Mouse (Mus musculus) right cerebral cortex, postnatal 14 days (tissue): ENCODE data around the gene Gm20696.

ENCODE experiments used
- DNase-seq: peaks from one replicate; pipeline ENCODE4 v3.0.0; 2022

Gm20696 gene

DNA sequence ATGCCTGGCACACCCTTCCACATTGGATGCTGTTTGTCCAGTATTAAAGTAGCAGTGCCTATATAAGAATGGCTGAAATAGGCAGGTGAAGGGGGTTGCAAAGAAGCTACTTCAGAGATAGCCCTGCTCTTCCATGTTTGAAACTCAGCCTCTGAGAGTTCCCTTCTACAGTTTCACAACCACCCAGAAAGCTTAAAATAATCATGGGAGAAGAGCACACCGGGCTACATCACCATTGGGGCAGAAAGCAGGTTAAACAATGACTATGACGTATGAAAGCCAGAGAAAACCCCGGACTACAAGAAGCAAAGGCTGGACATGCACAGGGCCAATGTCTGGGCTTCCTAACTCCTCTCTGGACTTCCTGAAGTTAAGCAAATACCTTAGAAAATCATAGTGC lies 394.4 kb downstream of the Gm20696 start:
- DNase-seq = no peak

DNA sequence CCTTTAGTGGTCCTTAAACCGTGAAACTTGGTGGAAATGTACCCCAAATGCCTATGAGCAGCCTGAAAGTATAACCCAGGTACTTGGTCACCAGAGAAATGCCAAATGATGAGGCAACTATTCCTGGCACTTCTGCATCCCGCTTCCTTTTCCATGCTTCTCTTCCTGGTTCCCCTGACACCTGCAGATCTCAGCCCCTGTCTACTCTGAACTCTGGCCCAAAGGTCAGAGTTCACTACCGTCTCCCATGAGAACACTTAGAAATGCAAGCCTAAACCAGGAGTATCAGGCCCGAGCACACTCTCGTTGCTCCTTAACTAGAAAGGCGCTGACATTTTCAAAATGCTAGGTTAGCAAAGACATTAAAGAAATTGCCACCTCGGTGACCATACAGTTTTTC lies 394.9 kb downstream of the Gm20696 start:
- DNase-seq = no peak

DNA sequence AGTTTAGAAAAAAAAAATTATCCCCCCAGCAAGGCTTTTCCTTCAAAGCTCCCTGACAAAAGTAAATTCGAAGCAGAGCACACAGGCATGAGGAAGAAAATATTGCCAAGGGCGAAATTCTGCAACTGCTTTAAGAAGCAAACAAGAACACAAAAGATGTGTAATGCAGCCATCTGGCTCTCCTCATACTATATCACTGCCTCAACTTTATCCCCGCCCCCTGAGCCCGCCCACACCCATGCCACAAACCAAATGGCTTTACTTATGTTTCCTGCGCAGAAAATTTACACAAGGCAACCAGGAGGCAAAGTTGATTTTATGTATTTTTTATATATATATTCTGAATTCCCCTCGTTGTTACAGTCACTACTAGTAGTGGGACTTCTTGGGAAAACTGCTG lies 396.7 kb downstream of the Gm20696 start:
- no peak for DNase-seq

DNA sequence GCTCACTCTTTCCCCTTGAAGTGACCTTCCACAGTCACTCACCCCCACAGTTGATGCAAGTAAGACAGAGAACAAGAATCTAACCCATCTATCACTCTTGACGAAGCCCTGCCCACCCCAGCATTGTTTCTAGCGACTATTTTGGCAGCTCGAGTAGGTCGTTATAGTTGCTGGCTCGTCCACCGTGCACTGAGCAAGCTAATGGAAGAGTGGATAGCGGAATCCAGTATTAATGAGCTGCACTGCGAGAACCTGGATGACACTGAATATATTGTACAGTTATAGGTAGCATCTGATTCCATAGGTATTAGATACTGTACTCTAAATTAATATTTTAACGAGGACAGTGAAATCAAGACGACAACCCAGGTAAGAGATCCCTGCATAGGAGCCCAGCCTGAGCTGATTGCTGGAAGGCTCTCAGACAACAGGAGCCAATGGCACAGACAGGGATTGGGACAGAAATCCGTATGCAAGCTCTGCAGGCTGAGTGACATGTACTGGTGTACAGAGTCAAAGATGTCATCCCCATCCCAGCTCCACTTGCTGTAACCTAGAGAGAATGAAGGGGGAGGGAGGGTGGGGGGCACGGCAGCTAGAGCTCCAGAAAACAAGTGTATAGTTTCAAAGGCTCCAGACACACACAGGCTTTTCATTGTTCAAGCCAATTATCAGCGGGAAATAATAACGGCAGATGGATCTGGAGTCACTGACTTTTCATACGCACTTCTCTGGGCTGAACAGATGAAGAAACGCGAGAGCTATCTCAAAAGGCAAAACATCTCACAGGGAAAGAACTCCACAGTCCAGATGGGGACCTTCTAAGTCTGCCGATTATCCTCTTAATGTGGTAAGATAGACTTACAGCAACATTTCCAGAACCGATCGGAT lies 398.2 kb downstream of the Gm20696 start:
- DNase-seq = no peak

DNA sequence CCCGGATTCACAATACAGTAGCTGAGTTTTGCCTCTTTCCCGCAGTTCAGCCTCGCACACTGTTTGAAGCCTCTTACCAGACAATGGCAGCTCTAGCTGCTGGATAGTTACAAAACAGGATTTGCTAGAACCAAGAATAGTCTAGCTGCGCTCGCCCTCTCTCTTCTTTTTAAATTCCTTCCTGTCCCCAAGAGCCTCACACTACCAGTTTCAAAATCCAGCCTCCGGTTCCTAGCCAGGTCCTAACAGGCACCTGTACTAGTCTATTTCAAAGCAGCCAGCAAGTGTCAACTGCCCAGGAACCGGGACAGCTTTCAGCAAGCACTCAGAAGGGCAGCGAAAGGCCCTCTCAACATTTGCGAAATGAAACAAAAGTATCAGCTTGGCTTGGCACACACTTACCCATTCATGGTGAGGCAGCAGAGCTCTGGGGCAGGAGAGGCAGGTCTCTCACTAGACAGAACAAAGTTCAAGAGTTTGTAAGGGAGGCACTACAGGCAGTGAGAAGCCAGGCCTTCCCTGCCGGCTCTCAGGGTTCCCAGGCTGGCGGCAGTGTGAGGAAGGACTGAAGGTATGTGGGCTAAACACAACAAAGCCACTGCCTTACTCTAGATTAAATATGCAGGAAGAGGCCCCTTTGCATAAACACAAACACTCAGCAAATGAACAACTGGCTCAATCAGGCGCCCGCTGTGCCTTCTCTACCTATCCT lies 400.5 kb downstream of the Gm20696 start:
- DNase-seq = no peak

DNA sequence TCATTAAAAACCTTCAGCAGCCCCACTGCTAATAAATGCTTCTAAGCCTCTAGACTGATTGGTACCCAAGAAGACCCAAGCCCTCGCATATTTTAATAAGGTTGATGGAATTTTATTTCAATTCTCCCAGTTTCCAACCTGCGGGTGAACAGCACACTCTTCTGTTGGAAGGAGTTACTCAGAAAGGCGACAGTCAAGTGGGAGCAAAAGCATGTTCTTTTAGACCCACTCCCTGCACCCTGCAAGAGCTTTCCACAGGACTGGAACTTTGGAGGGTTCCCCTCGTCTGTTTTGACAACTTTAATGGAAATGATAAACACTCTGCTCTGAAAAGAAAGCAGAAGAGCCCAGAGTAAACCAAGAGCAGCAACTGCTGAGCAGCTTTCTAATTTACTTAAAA lies 401.4 kb downstream of the Gm20696 start:
- no peak for DNase-seq

DNA sequence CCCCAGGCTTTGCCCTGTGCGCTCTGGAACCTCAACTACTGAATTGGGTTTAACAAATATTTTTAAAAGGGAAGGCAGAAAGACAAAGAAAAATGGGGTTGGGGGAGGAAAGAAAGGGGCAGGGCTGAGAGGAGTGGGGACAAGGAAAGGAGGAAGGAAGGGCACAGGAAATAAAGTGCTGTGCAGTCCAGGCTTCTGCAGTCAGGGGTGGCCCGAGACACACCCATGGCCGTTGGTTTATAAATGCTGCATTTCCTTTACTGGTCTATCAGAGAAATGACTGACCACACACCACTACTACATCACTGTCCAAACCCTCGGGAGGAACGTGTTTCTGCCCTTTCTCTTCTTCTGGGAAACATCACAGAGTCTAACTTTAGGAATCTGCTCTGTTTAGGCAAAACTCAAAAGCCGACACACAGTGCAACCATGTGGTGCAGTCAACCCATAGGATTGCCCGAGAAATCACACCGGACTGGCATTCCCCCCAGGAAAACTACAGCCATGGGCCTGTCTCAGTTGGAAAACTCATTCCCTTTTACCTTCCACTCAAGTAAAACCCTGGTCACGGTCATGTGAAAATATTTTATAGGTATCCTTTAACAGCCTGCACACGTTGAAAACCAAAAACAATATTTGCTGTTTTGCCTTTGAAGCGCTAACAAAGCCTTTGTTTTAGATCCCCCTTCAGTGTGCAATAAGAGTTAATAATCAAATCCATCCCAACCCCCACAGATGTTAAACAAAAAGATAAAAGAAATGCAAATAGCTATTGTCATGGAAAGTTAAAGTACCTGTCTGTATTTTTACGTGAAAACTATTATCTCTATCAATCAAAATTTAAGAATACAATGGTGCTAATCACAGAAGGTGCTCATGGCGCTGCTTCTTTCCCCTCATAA lies 402.2 kb downstream of the Gm20696 start:
- DNase-seq = no peak

DNA sequence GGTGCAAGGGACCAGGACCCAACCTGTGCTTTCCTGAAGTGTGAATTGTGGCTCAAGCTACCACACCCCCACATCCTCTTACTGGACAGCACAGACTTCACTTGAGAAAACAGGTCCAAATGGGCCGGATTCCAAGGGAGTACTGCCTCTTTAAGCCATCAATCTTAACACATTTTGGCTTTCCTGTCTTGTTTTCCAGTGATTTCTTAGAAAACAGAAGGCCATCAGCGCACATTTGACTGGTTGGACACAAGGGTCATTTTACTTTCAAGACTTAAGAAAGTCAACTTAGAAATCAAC lies 402.8 kb downstream of the Gm20696 start:
- DNase-seq = no peak

DNA sequence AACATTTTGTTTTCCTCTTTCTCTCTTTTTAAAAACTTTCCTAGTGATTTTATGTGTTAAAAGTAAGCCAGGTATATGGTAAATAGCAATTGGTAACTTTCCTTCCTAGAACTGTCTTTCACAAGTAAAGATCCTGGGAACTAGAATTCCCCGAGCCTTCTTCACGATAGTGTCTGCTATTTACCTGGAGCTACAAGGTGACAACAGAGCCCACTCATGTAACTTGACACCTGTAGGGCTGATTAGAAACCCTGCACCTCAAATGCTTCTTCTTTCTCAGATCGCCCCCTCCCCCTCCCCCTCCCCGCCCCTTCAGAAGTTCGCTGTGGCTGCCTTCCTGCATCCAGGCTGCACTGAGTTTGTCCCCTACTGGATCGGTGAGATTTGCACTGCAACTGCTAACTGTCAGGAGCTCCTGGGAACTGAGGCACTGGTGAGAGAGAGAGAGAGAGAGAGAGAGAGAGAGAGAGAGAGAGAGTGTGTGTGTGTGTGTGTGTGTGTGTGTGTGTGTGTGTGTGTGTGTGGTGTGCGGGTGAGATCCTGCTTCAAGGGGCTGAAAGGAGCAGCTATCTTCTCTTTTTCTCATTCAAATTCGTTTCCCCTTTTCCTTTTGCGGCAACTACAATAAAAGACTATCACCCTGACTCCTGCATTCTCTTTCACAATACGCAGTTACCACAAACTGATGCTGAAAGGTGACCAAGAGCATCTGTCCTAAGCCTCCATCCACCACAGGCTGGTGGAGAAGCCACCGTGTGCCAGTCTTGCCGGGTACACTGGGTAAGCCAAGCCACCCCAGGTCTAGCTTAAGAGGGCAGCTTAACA lies 403.3 kb downstream of the Gm20696 start:
- DNase-seq = no peak

DNA sequence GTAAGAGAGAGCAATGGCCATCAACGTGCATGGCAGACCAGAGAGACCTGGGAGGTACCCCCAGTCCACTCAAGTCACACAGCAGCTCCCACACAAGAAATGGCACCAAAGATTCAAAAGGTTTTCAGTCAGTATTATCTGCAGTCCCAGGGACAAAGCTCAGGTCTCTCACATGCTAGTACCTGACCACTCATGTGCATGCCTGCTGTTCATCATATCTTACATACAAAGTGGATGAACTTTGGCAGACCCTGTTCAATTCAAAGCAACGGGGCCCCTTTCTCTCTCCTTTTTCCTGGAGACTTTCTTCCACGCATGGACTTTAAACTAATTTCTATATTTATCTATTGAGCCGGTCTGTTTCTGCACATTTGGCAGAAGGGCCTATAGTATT lies 404.9 kb downstream of the Gm20696 start:
- no peak for DNase-seq

DNA sequence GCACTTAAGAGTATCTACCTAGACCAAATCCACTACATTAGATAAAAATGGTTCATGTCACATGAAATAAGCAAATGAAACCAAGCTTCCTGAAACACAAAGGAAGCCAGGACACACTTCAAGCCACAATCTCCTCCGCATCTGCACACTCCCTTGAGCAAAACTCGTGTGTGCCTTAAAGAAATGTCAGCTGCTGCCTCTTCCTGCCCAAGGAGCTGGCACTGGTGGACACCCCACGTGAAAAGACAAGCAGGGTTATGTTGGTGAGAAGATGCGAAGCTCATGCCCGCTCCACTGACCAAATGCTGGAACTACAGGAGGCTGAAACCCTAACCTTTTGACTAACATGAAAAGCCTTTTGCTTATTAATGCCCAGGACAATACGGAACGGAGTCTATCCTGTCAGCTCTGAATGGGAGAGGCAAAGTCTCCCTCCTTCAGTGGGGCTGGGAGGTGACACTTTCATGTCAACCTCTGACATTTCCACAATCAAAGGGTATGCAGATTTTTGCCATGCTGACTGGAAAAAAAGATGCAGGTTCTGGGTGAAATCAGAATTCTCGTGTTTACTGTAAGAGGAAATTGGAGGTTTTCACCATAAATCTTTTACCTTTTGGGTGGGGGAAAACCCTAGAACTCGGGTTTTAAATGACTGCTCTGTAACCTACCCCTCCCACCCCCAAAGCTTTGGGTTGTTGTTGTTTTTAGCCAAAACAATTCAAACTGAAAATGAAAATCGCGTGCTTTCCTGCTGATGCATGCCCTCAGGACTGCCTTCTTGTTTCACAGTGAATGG lies 405.5 kb downstream of the Gm20696 start:
- no peak for DNase-seq

DNA sequence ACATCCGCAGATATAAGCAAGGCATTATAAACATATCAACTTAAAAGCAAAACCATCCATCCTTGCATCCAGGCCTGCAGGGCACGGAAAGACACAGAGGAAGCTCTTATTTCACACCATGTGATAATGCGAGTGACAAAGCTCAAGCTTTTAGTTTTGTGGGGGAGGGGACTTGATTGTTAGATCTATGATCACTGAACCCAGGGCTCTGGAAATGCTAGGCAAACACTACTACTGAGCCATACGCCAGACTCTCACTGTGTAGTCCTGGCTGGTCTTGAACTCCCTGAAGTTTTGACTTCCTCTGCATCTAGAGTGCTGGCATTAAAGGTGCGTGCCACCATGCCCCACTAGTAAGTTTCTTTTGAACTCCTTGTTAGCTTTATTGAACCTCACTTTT lies 408.3 kb downstream of the Gm20696 start:
- DNase-seq = no peak

DNA sequence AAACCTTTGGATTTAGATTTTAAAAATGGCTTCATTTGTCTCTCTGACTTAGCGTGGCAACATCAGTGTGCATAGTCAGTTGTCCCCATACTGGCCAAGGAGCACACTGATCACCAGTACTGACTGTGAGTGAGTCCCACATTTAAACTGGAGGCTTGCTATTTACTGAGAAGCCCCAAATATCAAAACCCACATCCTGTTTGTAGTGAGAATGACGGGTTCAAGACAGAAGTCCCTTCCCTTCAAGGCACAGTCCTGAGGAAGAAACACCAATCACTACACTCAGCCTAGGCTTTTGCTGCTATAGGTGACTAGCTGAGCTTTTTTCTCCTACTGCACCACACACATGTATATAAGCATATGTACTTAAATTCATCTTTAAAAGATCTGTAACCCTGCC lies 408.9 kb downstream of the Gm20696 start:
- DNase-seq = no peak

DNA sequence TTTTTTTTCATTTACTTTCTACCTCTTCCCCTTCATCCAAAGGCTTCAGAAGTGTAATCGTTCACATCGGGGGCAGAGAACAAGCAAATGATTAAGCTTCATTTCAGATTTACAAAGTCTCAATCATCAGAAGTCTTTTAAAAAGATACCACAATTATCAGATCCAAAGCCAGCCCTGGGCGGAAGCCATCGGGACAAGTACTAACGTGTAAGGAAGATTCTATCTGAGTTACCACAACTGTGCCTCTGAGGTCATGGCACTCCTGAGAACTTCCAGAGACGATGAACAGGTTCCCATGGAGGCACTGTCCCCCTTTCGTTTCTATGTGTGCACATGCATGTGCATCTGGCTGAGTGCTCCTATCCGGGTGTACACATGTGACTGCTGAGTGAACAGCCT lies 413.3 kb downstream of the Gm20696 start:
- no peak for DNase-seq

DNA sequence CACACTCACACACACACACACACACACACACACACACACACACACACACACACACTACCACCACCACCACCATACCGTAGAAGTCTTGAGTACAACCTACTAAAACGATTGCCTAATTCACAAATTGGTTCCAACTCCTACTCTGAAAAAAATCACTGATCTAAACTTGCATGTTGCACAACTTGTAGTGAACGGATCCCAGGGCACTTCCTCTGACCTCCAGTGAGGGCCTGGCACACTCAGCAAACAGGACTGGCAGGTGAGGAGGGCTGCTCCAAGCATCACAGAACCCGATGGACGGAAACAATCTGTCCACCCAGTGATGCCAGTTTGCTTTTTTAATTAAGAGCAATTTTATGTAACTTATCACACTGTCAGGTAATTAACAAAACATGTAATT lies 413.8 kb downstream of the Gm20696 start:
- DNase-seq = no peak

DNA sequence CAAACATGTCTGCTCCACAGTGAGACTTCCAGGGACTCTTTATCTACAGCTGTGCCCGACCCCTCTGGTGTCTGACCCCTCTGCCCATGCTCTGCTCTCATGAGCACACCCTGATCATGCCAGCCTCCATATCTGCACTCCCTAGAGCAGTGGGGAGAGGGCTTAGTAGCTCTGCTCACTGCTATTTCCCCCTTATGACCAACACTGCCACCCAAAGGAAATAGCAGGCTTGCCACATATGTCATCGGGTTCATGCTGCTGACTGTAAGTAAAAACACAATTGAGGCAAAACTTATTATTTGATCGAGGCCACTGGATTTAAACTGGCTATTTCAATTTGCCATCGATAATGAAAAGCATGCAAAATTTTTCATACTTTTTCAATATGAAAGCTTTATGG lies 414.7 kb downstream of the Gm20696 start:
- DNase-seq = no peak

DNA sequence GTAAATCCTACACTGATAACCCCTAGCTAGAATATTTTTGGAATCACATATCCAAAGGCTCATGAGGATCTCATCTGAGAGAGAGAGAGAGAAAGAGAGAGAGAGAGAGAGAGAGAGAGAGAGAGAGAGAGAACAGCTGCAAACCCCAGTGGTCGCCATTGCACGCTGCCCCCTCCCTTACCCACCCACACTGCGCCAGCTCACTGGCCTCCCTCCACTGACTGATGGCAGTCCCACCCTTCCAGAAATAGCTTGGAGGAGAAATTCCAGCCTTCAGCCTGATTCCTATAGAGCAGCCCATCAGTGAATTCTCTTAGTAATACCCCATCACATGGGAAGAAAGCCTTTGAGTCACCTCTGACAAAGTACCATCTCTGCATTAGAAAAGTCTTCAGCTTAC lies 415.4 kb downstream of the Gm20696 start:
- DNase-seq = no peak

DNA sequence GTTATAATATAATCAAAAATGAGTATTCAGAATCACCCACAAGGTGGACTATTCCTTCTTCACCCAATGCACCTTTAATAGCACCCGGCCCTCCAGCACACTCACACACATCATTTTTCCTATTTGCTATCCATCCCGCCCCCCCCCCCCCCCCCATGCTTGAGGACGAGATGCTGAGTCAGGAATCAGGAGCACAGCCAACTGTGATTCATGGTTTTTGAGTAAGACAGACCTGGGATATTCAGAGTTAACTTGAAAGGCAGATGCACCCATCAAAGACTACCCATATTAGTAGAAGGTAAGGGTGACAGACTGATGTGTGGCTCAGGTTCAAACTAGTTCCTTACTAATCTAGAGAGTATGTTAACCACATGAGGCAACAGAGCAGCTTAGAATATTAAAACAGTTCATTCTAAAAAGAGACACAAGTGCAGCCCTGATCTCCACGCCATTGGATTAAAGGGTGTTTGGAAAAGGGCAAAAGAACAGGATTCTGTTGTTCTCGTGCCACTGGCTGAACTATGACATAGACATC lies 417.0 kb downstream of the Gm20696 start:
- DNase-seq = no peak

DNA sequence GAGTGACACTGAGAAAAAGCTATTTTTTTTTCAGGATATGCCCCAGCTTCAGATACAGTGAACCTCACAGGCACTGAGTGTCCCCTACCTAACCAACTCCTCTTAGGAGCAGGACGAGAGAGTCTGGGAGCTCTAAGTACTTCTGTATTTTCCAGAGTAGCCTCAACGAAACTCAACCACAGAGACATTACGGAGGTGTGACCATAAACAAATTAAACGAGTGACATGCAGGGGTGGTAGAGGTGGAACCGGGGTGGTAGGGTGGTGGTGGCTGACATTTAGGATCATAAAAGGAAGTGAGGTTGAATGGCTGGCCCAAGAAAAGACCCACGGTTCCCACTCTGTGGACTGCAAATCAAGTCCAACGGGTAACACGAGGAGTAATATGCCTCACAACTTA lies 418.2 kb downstream of the Gm20696 start:
- no peak for DNase-seq

DNA sequence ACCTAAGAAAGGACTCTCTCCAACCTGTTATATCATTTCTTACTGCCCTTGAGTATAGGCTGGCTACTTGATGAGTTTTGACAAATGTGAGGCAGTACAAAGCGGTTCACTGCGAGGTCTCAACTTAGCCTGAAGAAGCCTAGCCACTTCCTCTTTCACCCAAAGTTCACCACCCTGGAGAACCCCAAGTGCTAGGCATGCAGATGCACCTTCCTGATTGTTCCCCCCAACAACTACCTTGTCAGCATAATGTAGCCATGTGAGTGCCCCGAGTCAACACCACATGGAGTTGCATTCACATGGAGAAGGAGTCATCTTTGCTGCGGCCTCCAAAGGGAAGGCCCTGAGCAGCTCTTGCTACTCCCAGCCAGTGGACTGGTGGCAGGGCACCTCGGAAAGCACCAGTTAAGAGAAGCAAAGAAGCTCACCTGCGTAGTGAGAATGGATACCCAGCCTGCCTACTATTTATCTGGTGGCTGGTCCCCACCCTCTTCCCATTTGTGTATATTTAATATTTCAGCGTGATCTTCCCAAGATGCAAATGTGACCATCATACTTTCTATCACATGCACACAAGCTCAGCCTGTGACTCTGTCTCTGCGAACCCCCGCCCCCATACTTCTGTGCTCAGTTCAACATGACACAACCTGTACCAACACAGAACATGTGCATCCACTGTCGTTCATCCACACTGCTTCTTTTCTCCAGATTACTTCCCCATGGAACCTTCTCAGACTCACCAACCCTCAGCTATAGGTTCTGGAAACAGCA lies 424.8 kb downstream of the Gm20696 start:
- DNase-seq = no peak

DNA sequence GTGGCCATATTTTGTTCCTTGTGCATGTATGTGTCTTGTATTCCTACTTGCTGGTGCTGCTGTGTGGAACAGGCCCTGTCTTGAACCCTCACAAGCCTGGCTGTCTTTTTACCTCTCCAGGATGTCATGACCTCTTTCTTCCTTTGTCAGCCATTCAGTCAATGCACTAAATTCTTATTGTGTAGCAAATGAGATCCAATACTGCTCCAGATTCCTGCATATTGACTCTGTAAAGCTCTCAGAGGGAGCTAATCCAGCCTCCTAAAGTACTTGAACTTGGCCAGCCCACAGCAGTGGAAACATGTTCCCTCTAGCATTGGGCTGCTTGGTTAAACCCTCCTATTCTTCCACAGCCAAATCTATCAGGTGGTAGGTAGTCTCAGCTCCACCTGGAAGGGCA lies 425.8 kb downstream of the Gm20696 start:
- no peak for DNase-seq
